Mouse (Mus musculus) embryonic facial prominence, embryonic 10.5 days (tissue): Measurements from ENCODE around the gene Map10. TPM values are rescaled to one million over a fixed set of nuclear protein-coding genes. Genes with fewer than 3 reads are reported as not detected.

Experiments used
- DNase-seq: peaks from one replicate; pipeline ENCODE4 v3.0.0-alpha.2; 2017; ENCODE audit warnings: low spot score
- H3K27ac ChIP-seq: fragments of 300-500 bp; sonication (generic); replicated peaks from 2 replicates; pipeline ENCODE4 v1.5.1; 2016; ENCODE audit warnings: mild to moderate bottlenecking
- H3K27me3 ChIP-seq: fragments of 300-500 bp; sonication (generic); replicated peaks from 2 replicates; pipeline ENCODE4 v1.6.1; 2016; ENCODE audit warnings: low read depth, mild to moderate bottlenecking; ENCODE audit not compliant: poor library complexity, severe bottlenecking
- H3K36me3 ChIP-seq: fragments of 300-500 bp; sonication (generic); replicated peaks from 2 replicates; pipeline ENCODE4 v1.6.1; 2016; ENCODE audit warnings: mild to moderate bottlenecking, moderate library complexity
- H3K4me1 ChIP-seq: fragments of 300-500 bp; sonication (generic); 2 replicates; pipeline ENCODE4 v1.6.1; 2016
- H3K4me3 ChIP-seq: fragments of 300-500 bp; sonication (generic); 2 replicates; pipeline ENCODE4 v1.5.1; 2016; ENCODE audit warnings: mild to moderate bottlenecking, moderate library complexity
- H3K9me3 ChIP-seq: fragments of 300-500 bp; sonication (generic); 2 replicates; pipeline ENCODE4 v1.6.1; 2016; ENCODE audit warnings: mild to moderate bottlenecking
- WGBS: fragments of 180-500 bp; shearing (Covaris S2); methylation state at CpG from one replicate; pipeline ENCODE4 v1.1.7; 2016; 5-methylcytosine and 5-hydroxymethylcytosine counted together
- polyA plus RNA-seq: library from polyadenylated mRNA; unstranded; fragments of >200 nt; fragmentation: Nextera tagmentation; extraction: Ambion mirVana; gene quantifications from 2 replicates; pipeline ENCODE4 v1.2.1, GENCODE M21; 2016

Map10 gene
- 5.7 and 7.0 TPM in 2 replicates for polyA plus RNA-seq

DNA sequence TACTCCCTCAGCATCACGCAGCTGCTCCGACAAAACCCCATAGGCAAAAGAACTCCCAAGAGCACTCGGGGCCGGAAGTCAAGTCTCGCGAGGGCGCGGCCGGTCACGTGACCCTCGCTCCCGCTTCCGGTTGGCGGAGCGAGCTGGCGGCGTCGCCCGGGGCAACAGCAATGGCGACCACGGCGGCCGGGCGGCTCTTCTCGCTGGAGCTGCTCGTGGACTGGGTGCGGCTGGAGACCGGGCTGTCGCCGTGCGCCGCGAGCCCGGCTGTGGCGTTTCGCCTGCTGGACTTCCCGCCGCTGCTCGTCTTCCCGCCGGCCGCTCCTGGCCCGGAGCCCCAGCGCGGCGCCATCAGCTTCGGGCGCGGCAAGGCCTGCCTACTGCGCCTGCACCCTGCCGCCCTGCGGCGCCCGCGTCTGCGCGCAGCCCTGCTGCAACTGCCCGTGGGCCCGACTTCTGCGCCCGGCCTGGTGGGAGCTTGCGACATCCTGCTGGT lies at the start of gene Map10:
TSS of gene Map10 (plus strand) at position 119 of the 496 bp plus-strand sequence.
- Histone ChIP-seq H3K27me3 (peaks cover 12% of the 10 kb centered on the region), H3K36me3 (peaks cover 24% of the 10 kb centered on the region), H3K4me1 (peaks cover 22% of the 10 kb centered on the region), H3K9me3 (peaks cover 31% of the 10 kb centered on the region), H3K27ac (peak within 1 kb of the TSS; percentile 91), H3K4me3 (peak within 1 kb of the TSS; percentile 77)
- 2% methylated on average over 62 of the region's 62 CpGs for WGBS
- peak; percentile 91 for DNase-seq

DNA sequence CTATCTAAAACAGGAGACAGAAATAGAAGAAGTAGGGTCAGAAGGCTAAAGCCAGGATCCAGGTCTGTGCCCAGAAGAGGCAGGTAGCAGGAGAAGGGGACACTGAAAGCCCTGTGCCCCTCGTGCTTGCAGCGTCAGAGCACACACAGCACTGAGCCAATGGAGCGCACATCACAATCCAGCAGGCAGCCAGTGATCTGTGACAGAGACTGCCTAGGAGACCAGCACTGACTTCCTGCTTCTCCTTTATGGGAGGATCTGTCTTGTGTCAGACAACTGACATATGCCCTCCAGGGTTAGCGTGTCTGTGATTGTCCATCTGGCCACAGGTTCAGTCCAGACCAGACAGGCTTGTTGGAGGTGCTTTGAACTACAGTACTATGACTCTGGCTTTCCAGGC lies 49.3 kb upstream of the Map10 start:
- H3K9me3 ChIP-seq = 0 out of 2 replicates have a peak, but pooled peaks cover under 1% of the 10 kb centered on the region
- peak overlapping the region; percentile 44; the same call in 1 of the 2 replicates for H3K27ac ChIP-seq
- 72% methylated on average over 4 of the region's 4 CpGs for WGBS
- no peaks in the 10 kb centered on the region for H3K36me3 ChIP-seq
- no peaks in the 10 kb centered on the region for H3K27me3 ChIP-seq
- no peak overlapping the region for H3K4me3 ChIP-seq
- no peak for DNase-seq
- H3K4me1 ChIP-seq = peaks cover 54% of the 10 kb centered on the region

DNA sequence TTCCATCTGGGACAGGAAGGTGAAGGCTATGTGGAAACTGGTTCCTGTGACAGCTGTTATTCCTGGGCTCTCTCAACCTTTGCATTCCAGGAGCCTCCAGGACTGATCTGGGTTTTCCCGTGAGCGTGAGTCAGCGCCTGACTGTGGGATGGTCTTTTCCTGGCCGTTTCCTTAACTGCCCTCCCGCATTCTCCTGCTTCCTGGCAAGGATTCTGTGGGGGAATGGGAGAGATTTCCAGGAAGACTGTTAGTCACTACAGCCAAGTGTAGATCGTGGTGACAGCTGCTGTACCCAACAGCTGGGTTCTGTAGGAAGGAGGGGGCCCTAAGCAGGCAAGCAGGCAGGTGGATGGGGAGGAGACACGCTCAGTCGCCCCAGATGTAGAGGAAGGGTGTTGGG lies 45.3 kb upstream of the Map10 start:
- DNase-seq = no peak
- 80% methylated on average over 8 of the region's 8 CpGs for WGBS
- H3K27me3 ChIP-seq = no peaks in the 10 kb centered on the region
- peaks cover 11% of the 10 kb centered on the region for H3K9me3 ChIP-seq
- no peak overlapping the region for H3K4me3 ChIP-seq
- H3K36me3 ChIP-seq = no peaks in the 10 kb centered on the region
- H3K27ac ChIP-seq = no peak overlapping the region
- H3K4me1 ChIP-seq = peaks cover 35% of the 10 kb centered on the region

DNA sequence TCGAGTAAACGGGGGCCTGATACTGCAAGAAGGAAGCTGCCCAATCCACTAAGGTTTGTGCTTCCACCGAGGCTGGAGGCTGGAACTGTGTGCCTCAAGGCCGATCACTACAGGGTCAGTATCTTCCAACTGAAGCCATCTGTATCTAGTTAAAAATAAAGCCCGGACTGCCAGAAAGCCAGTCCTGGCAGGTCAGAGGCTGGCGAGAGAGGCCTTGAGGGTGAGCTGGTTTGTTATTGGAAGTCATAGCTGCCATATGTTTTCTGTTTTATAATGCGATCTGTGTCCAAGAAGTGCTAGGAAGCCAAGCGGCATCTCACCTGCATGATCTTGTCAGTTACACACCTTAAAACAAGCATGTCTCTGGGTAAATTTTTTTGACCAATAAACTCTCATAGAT lies 43.2 kb upstream of the Map10 start:
- no peak overlapping the region for H3K4me3 ChIP-seq
- H3K27me3 ChIP-seq = no peaks in the 10 kb centered on the region
- peaks cover 19% of the 10 kb centered on the region for H3K4me1 ChIP-seq
- H3K36me3 ChIP-seq = no peaks in the 10 kb centered on the region
- peaks cover 11% of the 10 kb centered on the region for H3K9me3 ChIP-seq
- 55% methylated on average over 8 of the region's 8 CpGs for WGBS
- peak; percentile 39 for DNase-seq
- no peak overlapping the region for H3K27ac ChIP-seq

DNA sequence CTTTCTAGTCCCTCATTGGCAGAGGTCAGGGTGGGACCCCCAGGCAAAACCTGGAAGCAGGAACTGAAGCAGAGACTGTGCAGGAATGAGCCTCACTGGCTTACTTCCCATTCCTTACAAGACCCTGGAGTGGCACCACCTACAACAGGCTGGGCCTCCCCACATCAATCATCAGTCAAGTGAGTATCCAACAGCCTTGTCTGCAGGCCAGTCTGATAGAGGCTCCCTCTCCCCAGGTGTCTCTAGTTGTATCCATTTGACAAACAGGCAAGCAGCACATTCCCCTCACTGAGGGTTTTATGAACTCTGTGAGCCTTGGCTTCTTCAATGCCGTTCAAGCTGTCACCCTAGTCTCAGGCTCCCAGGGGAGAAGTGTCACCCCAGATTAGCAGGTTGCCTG lies 40.8 kb upstream of the Map10 start:
- 98% methylated on average over 1 of the region's 1 CpGs for WGBS
- no peak overlapping the region for H3K4me3 ChIP-seq
- peaks cover 10% of the 10 kb centered on the region; the same call in 1 of the 2 replicates for H3K4me1 ChIP-seq
- H3K9me3 ChIP-seq = peaks cover 11% of the 10 kb centered on the region
- no peak for DNase-seq
- no peaks in the 10 kb centered on the region for H3K36me3 ChIP-seq
- H3K27ac ChIP-seq = no peak overlapping the region
- H3K27me3 ChIP-seq = no peaks in the 10 kb centered on the region

DNA sequence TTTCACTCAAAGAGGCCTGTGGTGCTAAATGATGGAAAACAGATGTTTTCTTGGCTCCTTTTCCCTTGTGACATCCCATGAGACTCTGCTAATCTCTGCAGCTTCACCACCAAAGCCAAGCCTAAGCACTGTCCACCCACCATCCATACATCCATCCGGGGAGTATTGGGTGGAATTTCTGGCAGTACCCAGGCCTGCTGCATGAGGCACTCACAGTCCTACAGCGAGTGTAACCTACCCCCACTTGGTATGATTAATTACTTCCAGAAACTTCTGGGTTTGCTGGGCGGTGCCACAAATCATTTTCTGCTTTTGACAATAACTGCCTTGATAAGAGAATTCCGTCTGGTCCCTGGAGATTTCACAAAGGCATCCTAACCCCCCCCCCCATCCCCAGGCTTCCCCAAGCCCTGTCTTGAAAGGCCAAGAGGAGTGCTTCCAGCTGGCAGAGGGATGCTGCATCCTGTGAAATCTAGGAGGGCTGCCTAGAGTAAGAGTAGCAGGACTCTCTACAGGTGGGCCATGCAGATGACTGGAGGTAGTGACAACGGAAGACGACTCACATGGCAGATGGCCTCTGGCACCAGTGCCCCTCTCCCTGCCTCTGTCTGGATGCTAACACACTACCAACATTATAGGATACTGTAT lies 31.1 kb upstream of the Map10 start:
- peak overlapping the region; percentile 7; the same call in 1 of the 2 replicates for H3K27ac ChIP-seq
- no peak for DNase-seq
- peaks cover 18% of the 10 kb centered on the region for H3K4me1 ChIP-seq
- H3K9me3 ChIP-seq = peaks cover 6% of the 10 kb centered on the region; the same call in 1 of the 2 replicates
- no peaks in the 10 kb centered on the region for H3K36me3 ChIP-seq
- no peak overlapping the region for H3K4me3 ChIP-seq
- no peaks in the 10 kb centered on the region for H3K27me3 ChIP-seq
- WGBS = 60% methylated on average over 6 of the region's 6 CpGs

DNA sequence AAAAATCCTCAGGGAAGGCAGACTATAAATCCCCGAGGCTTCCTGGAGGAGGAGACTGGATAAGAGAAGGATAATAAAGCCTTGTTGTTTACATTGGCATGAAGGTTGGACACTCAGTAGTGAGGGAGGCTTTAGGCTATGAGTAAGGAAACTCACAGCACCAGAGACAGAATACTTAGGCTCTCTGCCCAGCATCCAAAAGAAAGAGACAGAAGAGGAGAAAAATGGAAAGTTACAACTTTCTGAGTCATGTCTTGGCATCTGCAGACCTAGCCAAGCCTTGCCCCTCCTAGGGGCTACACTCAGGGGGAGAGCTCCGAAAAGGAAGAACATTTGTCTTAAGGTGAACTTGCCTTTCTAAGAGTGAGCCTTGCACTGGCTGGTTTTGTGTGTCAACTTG lies 30.0 kb upstream of the Map10 start:
- Histone ChIP-seq H3K4me1 (peaks cover 18% of the 10 kb centered on the region), H3K4me3 (no peak overlapping the region), H3K36me3 (no peaks in the 10 kb centered on the region), H3K9me3 (peaks cover 6% of the 10 kb centered on the region; the same call in 1 of the 2 replicates), H3K27ac (no peak overlapping the region), H3K27me3 (no peaks in the 10 kb centered on the region)
- 79% methylated on average over 2 of the region's 2 CpGs for WGBS
- no peak for DNase-seq

DNA sequence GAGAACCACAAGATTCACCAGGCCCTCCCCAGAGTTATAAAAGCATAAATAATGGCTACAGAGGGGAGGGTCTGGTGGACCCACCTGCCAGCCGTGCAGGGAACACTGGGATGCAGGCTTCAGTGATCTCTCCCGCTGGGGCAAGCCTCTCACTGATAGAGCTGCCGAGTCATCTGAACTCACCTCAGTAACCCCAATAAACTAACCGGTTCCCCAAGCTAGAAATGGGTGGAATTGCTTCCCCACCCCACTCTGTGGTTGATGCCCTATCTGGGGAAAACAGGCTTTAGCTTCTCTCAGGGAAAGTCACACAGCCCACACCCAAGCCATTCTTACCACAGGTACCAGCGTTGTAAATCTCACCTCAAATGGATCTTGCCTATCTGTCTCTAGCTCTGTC lies 28.9 kb upstream of the Map10 start:
- WGBS = 83% methylated on average over 5 of the region's 5 CpGs
- H3K36me3 ChIP-seq = no peaks in the 10 kb centered on the region
- no peak for DNase-seq
- no peak overlapping the region for H3K27ac ChIP-seq
- H3K4me3 ChIP-seq = no peak overlapping the region
- peaks cover 6% of the 10 kb centered on the region; the same call in 1 of the 2 replicates for H3K9me3 ChIP-seq
- peaks cover 19% of the 10 kb centered on the region for H3K4me1 ChIP-seq
- H3K27me3 ChIP-seq = no peaks in the 10 kb centered on the region

DNA sequence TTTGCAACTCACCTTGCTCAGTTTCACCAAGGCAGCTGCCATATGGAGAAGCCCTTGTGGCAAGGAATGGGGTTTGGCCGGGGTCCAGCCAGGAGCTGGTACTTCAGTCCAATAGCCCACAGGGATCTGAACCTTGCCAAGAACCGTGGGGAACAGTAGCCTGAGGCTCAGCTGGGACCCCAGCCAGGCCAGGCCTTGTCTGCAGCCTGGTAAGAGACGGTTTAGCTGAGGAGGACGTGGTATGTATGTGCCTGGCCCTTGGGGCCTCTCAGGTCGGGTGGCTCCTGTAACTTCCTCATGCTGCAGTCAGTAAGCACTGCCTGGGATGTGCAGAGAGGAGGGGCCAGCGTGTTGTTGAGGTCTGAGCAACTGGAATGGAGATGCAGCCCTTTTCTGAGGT lies 27.8 kb upstream of the Map10 start:
- Histone ChIP-seq H3K4me1 (peaks cover 22% of the 10 kb centered on the region), H3K4me3 (no peak overlapping the region), H3K27ac (peak overlapping the region; percentile 24; the same call in 1 of the 2 replicates), H3K9me3 (no peaks in the 10 kb centered on the region), H3K36me3 (no peaks in the 10 kb centered on the region), H3K27me3 (no peaks in the 10 kb centered on the region)
- 73% methylated on average over 6 of the region's 6 CpGs for WGBS
- DNase-seq = no peak

DNA sequence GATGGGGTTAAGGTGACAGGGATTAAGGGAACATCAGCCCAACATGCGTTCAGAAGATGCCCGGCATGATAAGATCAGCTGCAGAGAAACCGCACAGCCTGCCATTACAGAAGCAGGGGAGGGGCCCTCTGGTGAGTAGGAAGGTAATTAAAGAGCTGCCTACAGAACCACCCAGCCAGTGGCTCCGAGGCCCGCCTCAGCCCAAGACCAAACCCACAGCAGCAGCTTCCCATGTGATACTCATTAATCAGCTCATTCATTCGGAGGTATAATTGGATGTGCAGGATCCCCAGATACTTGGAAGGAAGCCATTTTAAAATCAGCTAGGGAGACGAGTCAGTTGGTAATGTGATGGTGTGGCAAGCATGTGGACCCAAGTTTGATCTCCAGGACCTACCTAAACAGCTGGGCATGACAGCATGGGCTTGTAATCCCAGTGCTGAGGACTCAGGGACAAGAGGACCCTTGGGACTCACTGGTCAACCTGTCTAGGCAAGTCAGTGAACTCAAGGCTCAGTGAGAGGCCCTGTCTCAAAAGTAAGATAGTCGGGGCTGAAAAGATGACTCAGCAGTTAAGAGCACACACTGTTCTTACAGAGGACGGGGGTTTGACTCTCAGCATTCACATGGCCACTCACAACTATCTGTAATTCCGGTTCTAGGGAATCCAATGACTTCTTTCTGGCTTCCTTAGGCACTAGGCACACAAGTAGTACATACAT lies 23.7 kb upstream of the Map10 start:
- 77% methylated on average over 10 of the region's 10 CpGs for WGBS
- Histone ChIP-seq H3K4me3 (no peak overlapping the region), H3K4me1 (peaks cover 12% of the 10 kb centered on the region), H3K9me3 (no peaks in the 10 kb centered on the region), H3K36me3 (no peaks in the 10 kb centered on the region), H3K27me3 (no peaks in the 10 kb centered on the region), H3K27ac (no peak overlapping the region)
- no peak for DNase-seq

DNA sequence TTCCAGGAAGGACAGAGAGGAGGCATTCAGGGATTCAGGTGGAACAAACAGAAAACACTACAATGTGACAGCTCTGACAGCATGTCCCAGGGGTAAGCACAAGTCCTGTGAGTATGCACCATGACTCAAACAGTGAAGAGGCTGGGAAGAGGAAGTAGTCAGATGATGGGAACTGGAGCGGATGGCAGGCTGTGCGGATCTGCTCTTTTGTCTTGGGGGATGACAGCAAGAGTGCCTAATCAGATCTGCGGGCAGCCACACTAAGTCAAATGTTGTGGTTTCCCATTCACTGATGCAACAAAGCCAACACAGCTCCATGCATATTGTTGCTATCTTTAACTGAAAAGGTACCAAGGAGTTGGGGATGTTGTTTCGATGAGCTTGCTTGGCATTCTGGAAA lies 20.2 kb upstream of the Map10 start:
- Histone ChIP-seq H3K4me3 (no peak overlapping the region), H3K27ac (no peak overlapping the region), H3K9me3 (no peaks in the 10 kb centered on the region), H3K27me3 (0 out of 2 replicates have a peak, but pooled peaks cover 3% of the 10 kb centered on the region), H3K36me3 (no peaks in the 10 kb centered on the region), H3K4me1 (peaks cover 8% of the 10 kb centered on the region)
- 81% methylated on average over 4 of the region's 4 CpGs for WGBS
- DNase-seq = no peak

DNA sequence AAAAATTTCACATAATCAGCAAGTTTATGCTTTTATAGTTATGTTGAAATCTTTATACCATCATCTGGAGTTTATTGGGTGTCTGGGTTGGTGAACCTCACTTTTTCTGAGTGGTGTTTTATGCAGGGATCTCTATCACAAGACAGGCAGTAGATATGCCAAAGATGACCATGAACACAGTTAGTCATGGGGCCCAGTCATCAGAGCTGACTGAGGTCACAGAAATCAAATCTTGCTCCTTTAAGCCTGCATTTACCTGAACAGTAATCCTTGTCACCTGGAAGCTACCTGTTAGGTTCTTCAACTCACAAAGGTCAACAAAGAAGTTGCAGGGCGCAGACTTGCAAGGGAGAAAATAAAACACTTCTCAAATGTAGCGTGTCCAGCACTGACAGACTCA lies 14.8 kb upstream of the Map10 start:
- Histone ChIP-seq H3K4me1 (peaks cover 4% of the 10 kb centered on the region; the same call in 1 of the 2 replicates), H3K36me3 (no peaks in the 10 kb centered on the region), H3K27me3 (0 out of 2 replicates have a peak, but pooled peaks cover 3% of the 10 kb centered on the region), H3K9me3 (no peaks in the 10 kb centered on the region), H3K27ac (no peak overlapping the region), H3K4me3 (no peak overlapping the region)
- no peak for DNase-seq
- 87% methylated on average over 2 of the region's 2 CpGs for WGBS
